Mouse (Mus musculus): ENCODE results near the gene Zfp398.

- no peak for TF ChIP-seq CTCF (IDR thresholded peaks at IDR 0.05; ENCODE audit: extremely low read depth, insufficient read length, insufficient replicate concordance, low read depth, low read length)
- no peak for TF ChIP-seq POLR2A (IDR thresholded peaks at IDR 0.05; ENCODE audit: low read depth, low read length)
These were observed 6.5 kb upstream of the Zfp398 start for GRCm38 (mm10) chr6:47828950-47829349.

All from small intestine, adult 2 months (tissue).